Mouse (Mus musculus): ENCODE data around the gene Oaz2.

DNA sequence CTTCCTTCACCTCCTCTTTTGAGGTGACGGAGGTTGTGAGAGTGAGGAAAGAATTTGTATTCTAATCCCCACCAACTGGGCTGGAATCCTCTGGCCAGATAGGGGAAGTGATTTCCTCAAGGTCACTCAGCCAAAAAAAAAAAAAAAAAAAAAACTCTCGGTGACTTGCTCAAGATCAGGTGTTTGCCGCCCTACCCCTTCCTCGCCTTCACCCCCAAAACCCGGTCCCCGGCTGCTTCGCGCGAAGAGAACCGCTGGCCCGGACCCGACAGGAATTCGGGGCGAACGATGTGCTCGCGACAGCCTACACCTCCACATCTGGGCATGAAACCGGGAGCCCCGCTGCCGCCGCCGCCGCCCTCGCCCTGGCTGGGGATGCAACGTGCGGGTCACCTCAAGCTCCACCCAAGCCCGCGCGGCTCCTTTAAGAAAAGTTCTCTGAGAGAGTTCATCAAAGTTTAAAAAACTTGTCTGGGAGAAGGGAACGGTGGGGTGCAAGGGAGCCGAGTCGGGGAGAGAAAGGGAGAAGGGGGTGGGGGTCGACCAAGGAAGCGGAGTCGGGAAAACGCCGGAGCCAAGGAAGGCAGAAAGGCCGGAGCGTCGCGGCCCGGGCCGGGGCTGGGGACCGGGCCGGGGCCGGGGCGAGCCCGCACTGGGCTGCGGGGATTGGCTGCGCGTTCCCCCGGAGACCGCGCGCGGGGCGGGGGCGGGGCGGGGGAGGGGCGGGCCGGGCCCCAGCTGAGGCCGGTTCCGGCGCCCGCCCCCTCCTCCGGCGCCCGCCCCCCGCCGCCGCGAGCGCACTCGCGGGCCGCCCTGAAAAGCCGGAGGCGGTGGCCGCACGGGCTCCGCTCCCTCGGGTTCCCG is 37.8 kb upstream of the Oaz2 start:
- no peak for TF ChIP-seq CTCF (IDR thresholded peaks at IDR 0.05; ENCODE audit: low read depth)
- peak; percentile 42; the same call in 1 of the 2 replicates for TF ChIP-seq EP300 (IDR thresholded peaks at IDR 0.05; ENCODE audit: low read depth)
